Mouse (Mus musculus): ENCODE measurements around the gene Gad1. TPM values are rescaled to one million over a fixed set of nuclear protein-coding genes. Genes with fewer than 3 reads are reported as not detected.

The Gad1 gene
- polyA plus RNA-seq, 1 experiment from 2014 or later, result 2.0 TPM

DNA sequence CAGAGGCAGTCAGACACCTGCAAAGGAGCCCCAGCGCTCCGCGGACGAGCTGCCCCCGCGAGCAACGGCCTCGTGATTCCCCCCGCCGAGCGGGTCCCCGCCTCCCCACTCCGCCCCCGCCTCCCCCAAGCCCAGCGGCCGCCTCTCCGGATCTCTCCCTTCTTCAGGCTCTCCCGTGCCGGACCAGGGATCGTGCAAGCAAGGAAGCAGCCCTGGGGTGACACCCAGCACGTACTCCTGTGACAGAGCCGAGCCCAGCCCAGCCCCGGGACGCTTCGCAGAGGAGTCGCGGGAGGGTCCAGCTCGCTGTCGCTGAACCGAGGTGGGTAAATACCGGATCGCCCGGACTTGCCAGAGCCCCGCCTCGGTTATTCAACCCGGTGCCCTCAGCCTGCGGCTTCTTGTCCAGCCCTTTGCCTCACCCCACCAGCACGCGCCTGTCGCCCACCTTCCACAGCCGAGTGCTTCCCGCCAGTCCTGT is 9.2 kb downstream of the Gad1 start:
- H3K9me3 ChIP-seq (replicated peaks; ENCODE audit: control insufficient read depth, low read length), result no peaks in the 10 kb centered on the region
- peak overlapping the region; percentile 3 for H3K4me2 ChIP-seq (ENCODE audit: low read depth, low read length)
- DNase-seq (ENCODE audit: low spot score) (no peak), ATAC-seq (replicated peaks; ENCODE audit: insufficient number of reproducible peaks, low FRiP score, low TSS enrichment, low read depth) (no peak)
- H3K36me3 ChIP-seq (replicated peaks; ENCODE audit: control insufficient read depth, insufficient read depth, low read depth, low read length), result no peaks in the 10 kb centered on the region
- no peak overlapping the region for H3K27ac ChIP-seq (replicated peaks; ENCODE audit: low read depth, low read length)
- 0% methylated on average over 42 of the region's 42 CpGs for WGBS
- H3K27me3 ChIP-seq (ENCODE audit: control insufficient read depth, insufficient read depth, low read length), result peaks cover 75% of the 10 kb centered on the region
- no peak overlapping the region for H3K9ac ChIP-seq (replicated peaks; ENCODE audit: low read length)
- H3K4me3 ChIP-seq (ENCODE audit: low read depth, low read length), result peak overlapping the region; percentile 23; the same call in 1 of the 2 replicates
- no peaks in the 10 kb centered on the region for H3K4me1 ChIP-seq (ENCODE audit: control insufficient read depth, insufficient read depth, low read length)

DNA sequence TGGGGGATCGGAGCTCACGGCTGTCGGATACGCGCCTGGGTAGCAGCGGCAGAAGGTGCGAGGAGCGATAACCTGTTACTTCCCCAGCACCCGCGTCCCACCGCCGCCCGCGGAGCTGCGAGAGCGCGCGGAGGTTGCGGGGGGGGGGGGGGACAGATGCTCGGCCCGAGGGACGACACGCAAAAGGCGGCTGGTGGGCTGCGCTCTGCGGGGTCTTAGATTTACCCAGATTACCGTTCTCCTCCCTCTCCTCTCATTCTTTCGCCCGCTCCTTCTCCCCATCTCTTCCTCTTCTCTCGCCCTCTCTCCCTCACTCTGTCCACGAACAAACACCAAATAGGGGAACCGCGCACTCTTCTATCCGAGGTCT is 9.7 kb downstream of the Gad1 start:
- H3K9ac ChIP-seq (replicated peaks; ENCODE audit: low read length), result no peak overlapping the region
- H3K4me3 ChIP-seq (ENCODE audit: low read depth, low read length), result peak overlapping the region; percentile 23
- H3K4me2 ChIP-seq (ENCODE audit: low read depth, low read length), result peak overlapping the region; percentile 3
- WGBS, result 0% methylated on average over 28 of the region's 34 CpGs
- ATAC-seq (replicated peaks; ENCODE audit: insufficient number of reproducible peaks, low FRiP score, low TSS enrichment, low read depth) (no peak), DNase-seq (ENCODE audit: low spot score) (no peak)
- H3K4me1 ChIP-seq (ENCODE audit: control insufficient read depth, insufficient read depth, low read length), result 0 out of 2 replicates have a peak, but pooled peaks cover 2% of the 10 kb centered on the region
- H3K9me3 ChIP-seq (replicated peaks; ENCODE audit: control insufficient read depth, low read length), result no peaks in the 10 kb centered on the region
- H3K27me3 ChIP-seq (ENCODE audit: control insufficient read depth, insufficient read depth, low read length), result peaks cover 76% of the 10 kb centered on the region
- no peak overlapping the region for H3K27ac ChIP-seq (replicated peaks; ENCODE audit: low read depth, low read length)
- H3K36me3 ChIP-seq (replicated peaks; ENCODE audit: control insufficient read depth, insufficient read depth, low read depth, low read length), result no peaks in the 10 kb centered on the region

DNA sequence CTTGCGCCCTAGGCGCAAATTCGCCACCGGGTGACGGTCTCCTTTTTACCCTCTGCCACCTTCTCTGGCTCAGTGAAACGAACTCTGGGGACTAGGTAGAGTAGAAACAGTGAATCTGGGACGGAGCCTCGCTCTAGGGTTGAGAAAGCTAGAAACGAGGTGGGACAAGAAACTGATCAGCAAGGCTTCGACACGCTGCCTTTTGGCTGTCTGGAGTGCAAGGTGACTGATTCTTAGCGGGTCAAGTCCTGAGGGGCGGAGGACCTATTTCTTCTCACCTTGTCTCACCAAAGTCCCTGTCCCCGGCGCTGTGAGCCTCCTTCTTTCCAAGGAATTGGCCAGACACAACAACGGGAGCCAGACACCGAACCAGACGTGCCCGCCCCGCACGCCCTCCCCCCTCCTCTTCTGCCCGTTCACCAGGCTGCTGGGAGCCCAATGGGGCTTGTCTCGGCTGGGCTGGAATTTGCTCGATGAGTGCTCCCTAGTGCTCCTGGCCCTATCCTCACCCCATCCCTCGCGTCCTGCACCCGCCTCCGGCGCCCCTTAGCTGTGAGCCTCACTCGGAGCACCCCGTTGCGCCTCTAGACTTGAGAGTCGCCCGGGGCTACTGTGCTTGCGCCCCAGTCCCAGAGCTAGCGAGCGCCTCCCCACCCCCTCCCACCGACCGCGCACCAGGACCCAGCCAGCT is 10.3 kb downstream of the Gad1 start:
- Histone ChIP-seq H3K9me3 (replicated peaks; ENCODE audit: control insufficient read depth, low read length) (no peaks in the 10 kb centered on the region), H3K9ac (replicated peaks; ENCODE audit: low read length) (no peak overlapping the region), H3K36me3 (replicated peaks; ENCODE audit: control insufficient read depth, insufficient read depth, low read depth, low read length) (no peaks in the 10 kb centered on the region), H3K27ac (replicated peaks; ENCODE audit: low read depth, low read length) (no peak overlapping the region), H3K4me3 (ENCODE audit: low read depth, low read length) (peak overlapping the region; percentile 23), H3K4me2 (ENCODE audit: low read depth, low read length) (peak overlapping the region; percentile 33), H3K4me1 (ENCODE audit: control insufficient read depth, insufficient read depth, low read length) (peaks cover 3% of the 10 kb centered on the region; the same call in 1 of the 2 replicates), H3K27me3 (ENCODE audit: control insufficient read depth, insufficient read depth, low read length) (peaks cover 81% of the 10 kb centered on the region)
- WGBS, result under 1% methylated on average over 40 of the region's 40 CpGs
- ATAC-seq (replicated peaks; ENCODE audit: insufficient number of reproducible peaks, low FRiP score, low TSS enrichment, low read depth) (no peak), DNase-seq (ENCODE audit: low spot score) (peak; percentile 30)

DNA sequence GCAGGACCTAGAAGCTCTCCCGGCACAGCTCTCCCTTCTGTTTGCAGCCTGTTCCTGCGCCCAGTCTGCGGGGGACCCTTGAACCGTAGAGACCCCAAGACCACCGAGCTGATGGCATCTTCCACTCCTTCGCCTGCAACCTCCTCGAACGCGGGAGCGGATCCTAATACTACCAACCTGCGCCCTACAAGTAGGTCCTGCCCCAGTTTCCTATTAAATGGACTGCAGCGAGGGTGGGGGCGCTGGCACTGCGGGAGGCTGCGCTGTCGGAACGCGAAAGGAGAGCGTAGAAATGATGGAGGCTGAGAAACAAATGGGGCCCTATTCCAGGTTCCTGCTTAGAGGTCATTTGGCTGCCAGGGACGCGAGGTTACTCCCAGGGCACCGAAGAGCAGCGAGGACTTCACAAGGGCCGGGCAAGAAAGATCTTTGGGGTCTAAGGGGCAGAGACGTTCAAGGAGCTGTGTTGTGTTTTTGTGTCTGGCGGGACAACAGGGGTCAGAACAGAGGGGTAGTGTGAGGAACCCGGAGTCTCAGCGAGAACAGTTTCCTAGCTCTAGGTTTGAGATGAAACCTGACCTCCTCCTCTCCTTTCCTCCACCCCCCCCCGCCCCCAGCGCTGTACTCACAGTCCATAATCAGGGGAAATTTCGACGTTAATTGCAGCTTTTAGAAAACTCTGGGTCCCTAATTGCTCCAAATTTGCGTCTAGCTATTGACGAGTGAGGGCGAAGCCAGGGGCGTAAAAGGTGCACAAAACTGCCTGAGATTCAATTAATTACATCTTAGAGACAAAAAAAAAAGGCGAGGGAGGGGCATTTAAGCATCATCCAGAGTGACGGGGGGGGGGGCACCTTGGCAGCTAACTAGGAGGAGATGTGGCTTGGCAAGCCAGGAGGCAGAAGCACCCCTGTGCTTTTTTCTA is 11.1 kb downstream of the Gad1 start:
- H3K9ac ChIP-seq (replicated peaks; ENCODE audit: low read length), result no peak overlapping the region
- under 1% methylated on average over 37 of the region's 38 CpGs for WGBS
- ATAC-seq (replicated peaks; ENCODE audit: insufficient number of reproducible peaks, low FRiP score, low TSS enrichment, low read depth) (no peak), DNase-seq (ENCODE audit: low spot score) (peak; percentile 35)
- no peak overlapping the region for H3K27ac ChIP-seq (replicated peaks; ENCODE audit: low read depth, low read length)
- no peaks in the 10 kb centered on the region for H3K36me3 ChIP-seq (replicated peaks; ENCODE audit: control insufficient read depth, insufficient read depth, low read depth, low read length)
- H3K4me2 ChIP-seq (ENCODE audit: low read depth, low read length), result peak overlapping the region; percentile 33
- no peaks in the 10 kb centered on the region for H3K9me3 ChIP-seq (replicated peaks; ENCODE audit: control insufficient read depth, low read length)
- peaks cover 87% of the 10 kb centered on the region for H3K27me3 ChIP-seq (ENCODE audit: control insufficient read depth, insufficient read depth, low read length)
- peak overlapping the region; percentile 12; the same call in 1 of the 2 replicates for H3K4me3 ChIP-seq (ENCODE audit: low read depth, low read length)
- H3K4me1 ChIP-seq (ENCODE audit: control insufficient read depth, insufficient read depth, low read length), result peaks cover 5% of the 10 kb centered on the region; the same call in 1 of the 2 replicates

DNA sequence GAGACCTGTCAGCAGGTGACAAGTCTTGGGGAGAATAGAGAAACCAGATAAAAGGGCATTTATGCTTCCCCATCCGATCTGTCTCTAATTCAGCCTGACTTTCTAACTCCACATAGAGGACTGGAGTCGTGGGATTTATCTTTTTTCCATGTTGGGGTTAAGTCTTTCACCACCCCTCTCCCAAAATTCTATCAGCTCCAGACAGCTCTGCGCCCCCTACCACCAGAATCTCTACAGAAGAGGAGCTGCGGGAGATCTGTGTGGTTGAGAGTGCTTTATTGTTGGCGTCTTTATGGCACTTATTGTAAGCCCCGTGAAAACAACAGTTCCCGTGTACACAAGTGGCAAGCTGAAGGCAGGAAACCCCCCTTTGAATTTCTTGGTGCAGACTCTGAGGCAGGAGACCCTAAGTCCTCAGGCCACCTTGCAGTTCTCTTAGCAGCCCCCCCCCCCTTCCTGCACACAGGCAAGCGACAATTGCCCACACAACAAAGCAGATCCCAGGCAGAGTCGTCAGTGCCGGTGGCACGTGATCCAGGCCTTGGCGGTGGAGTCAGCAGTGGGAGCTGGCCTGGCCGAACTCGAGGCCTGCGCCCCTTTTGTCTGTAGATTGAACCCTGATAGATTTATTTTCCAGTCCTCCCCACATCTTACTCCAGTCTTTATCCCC is 11.9 kb downstream of the Gad1 start:
- ATAC-seq (replicated peaks; ENCODE audit: insufficient number of reproducible peaks, low FRiP score, low TSS enrichment, low read depth) (no peak), DNase-seq (ENCODE audit: low spot score) (no peak)
- no peak overlapping the region for H3K9ac ChIP-seq (replicated peaks; ENCODE audit: low read length)
- no peak overlapping the region for H3K4me2 ChIP-seq (ENCODE audit: low read depth, low read length)
- WGBS, result 2% methylated on average over 15 of the region's 15 CpGs
- H3K4me3 ChIP-seq (ENCODE audit: low read depth, low read length), result no peak overlapping the region
- peaks cover 5% of the 10 kb centered on the region; the same call in 1 of the 2 replicates for H3K4me1 ChIP-seq (ENCODE audit: control insufficient read depth, insufficient read depth, low read length)
- H3K9me3 ChIP-seq (replicated peaks; ENCODE audit: control insufficient read depth, low read length), result no peaks in the 10 kb centered on the region
- H3K27me3 ChIP-seq (ENCODE audit: control insufficient read depth, insufficient read depth, low read length), result peaks cover 85% of the 10 kb centered on the region
- no peak overlapping the region for H3K27ac ChIP-seq (replicated peaks; ENCODE audit: low read depth, low read length)
- no peaks in the 10 kb centered on the region for H3K36me3 ChIP-seq (replicated peaks; ENCODE audit: control insufficient read depth, insufficient read depth, low read depth, low read length)

DNA sequence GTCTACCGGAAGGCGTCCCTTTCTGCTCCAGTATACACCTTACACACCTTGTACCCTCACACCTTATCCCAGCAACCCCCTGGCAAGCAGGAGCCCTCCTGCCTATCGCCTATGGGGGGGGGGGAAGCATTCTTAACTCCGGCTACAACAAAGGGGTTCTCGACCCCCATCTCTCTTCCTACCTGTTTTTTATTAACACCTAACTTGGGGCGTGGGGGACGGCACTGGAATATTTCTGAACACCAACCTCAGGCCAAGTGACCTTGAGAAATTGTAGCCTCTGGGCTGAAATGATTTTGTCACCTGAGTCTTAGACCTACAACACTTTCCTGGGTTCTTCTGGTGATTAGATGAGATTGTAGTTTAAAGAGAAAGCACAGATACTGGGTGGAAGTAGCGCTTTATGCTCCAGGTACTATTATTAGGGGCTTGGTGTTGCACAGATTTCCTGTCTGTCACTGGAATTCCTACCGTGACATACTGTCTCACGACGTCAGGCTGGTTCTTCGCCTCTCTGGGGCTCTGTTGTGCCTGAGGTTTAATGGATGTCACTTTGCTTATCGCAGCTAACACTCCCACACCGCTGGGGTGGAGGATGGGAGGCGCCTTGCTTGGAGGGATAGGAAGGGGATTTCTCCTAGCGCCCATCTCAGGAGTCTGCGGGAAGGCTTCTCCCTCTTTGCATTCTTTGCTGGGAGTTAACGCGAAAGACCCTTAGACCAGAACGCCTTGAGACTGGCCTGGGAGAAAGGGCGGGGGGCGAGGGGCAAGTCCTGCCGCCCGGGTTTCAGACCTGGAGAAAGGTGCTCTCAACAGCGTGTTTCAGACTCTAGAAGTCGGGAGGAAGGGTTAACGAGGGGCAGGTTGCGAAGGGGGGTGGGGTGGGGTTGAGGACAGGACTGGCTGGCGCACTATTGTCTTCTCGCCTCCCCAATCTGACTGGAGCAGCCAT is 13.1 kb downstream of the Gad1 start:
- Histone ChIP-seq H3K27ac (replicated peaks; ENCODE audit: low read depth, low read length) (no peak overlapping the region), H3K9me3 (replicated peaks; ENCODE audit: control insufficient read depth, low read length) (no peaks in the 10 kb centered on the region), H3K4me2 (ENCODE audit: low read depth, low read length) (no peak overlapping the region), H3K4me1 (ENCODE audit: control insufficient read depth, insufficient read depth, low read length) (peaks cover 5% of the 10 kb centered on the region; the same call in 1 of the 2 replicates), H3K36me3 (replicated peaks; ENCODE audit: control insufficient read depth, insufficient read depth, low read depth, low read length) (no peaks in the 10 kb centered on the region), H3K9ac (replicated peaks; ENCODE audit: low read length) (no peak overlapping the region), H3K4me3 (ENCODE audit: low read depth, low read length) (no peak overlapping the region), H3K27me3 (ENCODE audit: control insufficient read depth, insufficient read depth, low read length) (peaks cover 78% of the 10 kb centered on the region)
- 2% methylated on average over 30 of the region's 30 CpGs for WGBS
- DNase-seq (ENCODE audit: low spot score) (no peak), ATAC-seq (replicated peaks; ENCODE audit: insufficient number of reproducible peaks, low FRiP score, low TSS enrichment, low read depth) (no peak)

DNA sequence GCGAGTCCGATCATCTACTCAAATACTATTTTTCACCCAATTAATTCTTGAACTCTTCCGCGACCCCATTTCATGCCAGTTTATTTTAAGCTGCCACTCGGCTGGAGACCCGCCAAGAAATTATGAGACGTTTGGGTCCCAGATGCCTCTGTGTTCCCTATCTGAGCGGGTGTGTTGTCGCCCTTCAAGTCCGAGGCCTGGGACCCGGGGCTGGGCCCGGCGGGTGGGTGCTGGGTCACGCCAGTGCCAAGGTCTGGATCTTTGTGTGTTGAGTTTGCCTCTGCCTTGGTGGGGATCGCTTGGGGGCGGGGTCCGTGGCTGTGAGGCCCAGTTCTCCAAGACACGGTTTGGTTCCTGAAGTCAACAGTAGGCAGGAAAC is 13.7 kb downstream of the Gad1 start:
- WGBS, result 2% methylated on average over 18 of the region's 18 CpGs
- no peak for DNase-seq (ENCODE audit: low spot score)
- no peak for ATAC-seq (replicated peaks; ENCODE audit: insufficient number of reproducible peaks, low FRiP score, low TSS enrichment, low read depth)

More for the DNA sequence above, 13.7 kb downstream of the Gad1 start:
- H3K36me3 ChIP-seq (replicated peaks; ENCODE audit: control insufficient read depth, insufficient read depth, low read depth, low read length), result no peaks in the 10 kb centered on the region
- H3K4me1 ChIP-seq (ENCODE audit: control insufficient read depth, insufficient read depth, low read length), result peaks cover 5% of the 10 kb centered on the region; the same call in 1 of the 2 replicates
- H3K27ac ChIP-seq (replicated peaks; ENCODE audit: low read depth, low read length), result no peak overlapping the region
- peaks cover 72% of the 10 kb centered on the region for H3K27me3 ChIP-seq (ENCODE audit: control insufficient read depth, insufficient read depth, low read length)
- H3K4me2 ChIP-seq (ENCODE audit: low read depth, low read length), result no peak overlapping the region
- H3K4me3 ChIP-seq (ENCODE audit: low read depth, low read length), result no peak overlapping the region
- no peak overlapping the region for H3K9ac ChIP-seq (replicated peaks; ENCODE audit: low read length)
- H3K9me3 ChIP-seq (replicated peaks; ENCODE audit: control insufficient read depth, low read length), result no peaks in the 10 kb centered on the region

All from embryonic facial prominence, embryonic 11.5 days (tissue).